Mouse (Mus musculus) limb, embryonic 14.5 days (tissue): ENCODE data around the gene Tcp1. TPM values are rescaled to one million over a fixed set of nuclear protein-coding genes. Genes with fewer than 3 reads are reported as not detected.

Experiments
- ATAC-seq: fragments of 200-750 bp; cut with Nextera tagmentation; 2 replicates; pipeline ENCODE4 v1.8.0; 2017; ENCODE audit warnings: low read depth, moderate number of reproducible peaks, moderate TSS enrichment; ENCODE audit not compliant: low FRiP score
- DNase-seq: peaks from one replicate; pipeline ENCODE4 v3.0.0-alpha.2; 2015; ENCODE audit warnings: low spot score
- H3K27ac ChIP-seq: fragments of 300-500 bp; sonication (generic); replicated peaks from 2 replicates; pipeline ENCODE4 v1.5.1; 2014; ENCODE audit warnings: low read depth, mild to moderate bottlenecking, low read length, moderate library complexity, mixed read lengths
- H3K27me3 ChIP-seq: fragments of 300-500 bp; sonication (generic); 2 replicates; pipeline ENCODE4 v1.6.1; 2014; ENCODE audit warnings: low read length, mixed read lengths; ENCODE audit not compliant: control insufficient read depth, insufficient read depth
- H3K36me3 ChIP-seq: fragments of 300-500 bp; sonication (generic); 2 replicates; pipeline ENCODE4 v1.6.1; 2014; ENCODE audit warnings: mild to moderate bottlenecking, low read length, moderate library complexity, mixed read lengths; ENCODE audit not compliant: control insufficient read depth, insufficient read depth
- H3K4me1 ChIP-seq: fragments of 300-500 bp; sonication (generic); 2 replicates; pipeline ENCODE4 v1.6.1; 2014; ENCODE audit warnings: antibody characterized with exemption, low read length, mixed read lengths; ENCODE audit not compliant: control insufficient read depth, insufficient read depth
- H3K4me2 ChIP-seq: fragments of 300-500 bp; sonication (generic); replicated peaks from 2 replicates; pipeline ENCODE4 v1.6.1; 2014; ENCODE audit warnings: low read depth, mild to moderate bottlenecking, low read length, moderate library complexity; ENCODE audit not compliant: severe bottlenecking
- H3K4me3 ChIP-seq: fragments of 300-500 bp; sonication (generic); replicated peaks from 2 replicates; pipeline ENCODE4 v1.5.1; 2014; ENCODE audit warnings: low read length
- H3K9ac ChIP-seq: fragments of 300-500 bp; sonication (generic); 2 replicates; pipeline ENCODE4 v1.6.1; 2014; ENCODE audit warnings: mild to moderate bottlenecking, low read depth, low read length, moderate library complexity; ENCODE audit not compliant: severe bottlenecking
- H3K9me3 ChIP-seq: fragments of 300-500 bp; sonication (generic); 2 replicates; pipeline ENCODE4 v1.6.1; 2016; ENCODE audit warnings: low read length; ENCODE audit not compliant: control insufficient read depth
- POLR2A ChIP-seq: fragments of 200-500 bp; IDR thresholded peaks from 2 replicates; pipeline ENCODE4 v1.8.0; 2012; ENCODE audit warnings: inconsistent platforms, mild to moderate bottlenecking, moderate library complexity, borderline replicate concordance; ENCODE audit not compliant: insufficient read depth, insufficient read length; ENCODE audit errors: extremely low read depth
- WGBS: fragments of 180-500 bp; shearing (Covaris S2); extraction: QIAGEN DNeasy Blood & Tissue Kit; methylation state at CpG from one replicate; pipeline ENCODE4 v1.1.7; 2014; 5-methylcytosine and 5-hydroxymethylcytosine counted together
- polyA plus RNA-seq, 2 experiments: library from polyadenylated mRNA; depleted of rRNA in 1 of 2; stranded (reverse) in 1 of 2; unstranded in 1 of 2; fragments of >200 nt; fragmentation: Nextera tagmentation in 1 of 2; extraction: Ambion mirVana in 1 of 2; gene quantifications; 2 replicates each; pipeline versions ENCODE4 v1.2.1 to v1.2.3; 2012 to 2014

Tcp1 gene
- polyA plus RNA-seq, 2 experiments, result 212 to 386 TPM

- no peaks in the 10 kb centered on the region for H3K36me3 ChIP-seq
- ATAC-seq (no peak), DNase-seq (no peak)
- no peak for TF ChIP-seq POLR2A
- H3K27me3 ChIP-seq, result no peaks in the 10 kb centered on the region
- H3K9me3 ChIP-seq, result no peaks in the 10 kb centered on the region
- peaks cover 13% of the 10 kb centered on the region for H3K4me1 ChIP-seq
- no peak within 1 kb of the TSS for H3K27ac ChIP-seq
- no peak within 1 kb of the TSS for H3K4me2 ChIP-seq
- 81% methylated on average over 5 of the region's 5 CpGs for WGBS
- H3K4me3 ChIP-seq, result no peak within 1 kb of the TSS
- H3K9ac ChIP-seq, result no peak within 1 kb of the TSS
Measured at GRCm38 (mm10) chr17:12875734-12876133, 39.8 kb upstream of the Tcp1 start, which contains the start of gene Mrgprh. Mrgprh (plus strand) TSS chr17:12876034.

GRCm38 (mm10) chr17:12880178-12880577, 35.3 kb upstream of the Tcp1 start:
- DNase-seq (peak; percentile 87), ATAC-seq (peak; percentile 81)
- Histone ChIP-seq H3K27me3 (no peaks in the 10 kb centered on the region), H3K4me1 (no peaks in the 10 kb centered on the region), H3K4me2 (peak overlapping the region; percentile 38), H3K9ac (0 out of 2 replicates have a peak overlapping the region, but pooled peaks have one; percentile 18), H3K4me3 (no peak overlapping the region), H3K36me3 (no peaks in the 10 kb centered on the region), H3K27ac (no peak overlapping the region), H3K9me3 (no peaks in the 10 kb centered on the region)
- 2% methylated on average over 14 of the region's 14 CpGs for WGBS
- TF ChIP-seq POLR2A, result no peak

- no peaks in the 10 kb centered on the region for H3K36me3 ChIP-seq
- DNase-seq, result no peak
- WGBS, result 86% methylated on average over 1 of the region's 1 CpGs
- H3K4me2 ChIP-seq, result no peak overlapping the region
- no peak for ATAC-seq
- H3K4me3 ChIP-seq, result no peak overlapping the region
- no peak overlapping the region for H3K27ac ChIP-seq
- no peak overlapping the region for H3K9ac ChIP-seq
- no peak for TF ChIP-seq POLR2A
- no peaks in the 10 kb centered on the region for H3K27me3 ChIP-seq
- no peaks in the 10 kb centered on the region for H3K9me3 ChIP-seq
- H3K4me1 ChIP-seq, result no peaks in the 10 kb centered on the region
Measured at GRCm38 (mm10) chr17:12881216-12881615, 34.3 kb upstream of the Tcp1 start.

GRCm38 (mm10) chr17:12886620-12887019, 28.9 kb upstream of the Tcp1 start:
- peak; percentile 41; the same call in 1 of the 2 replicates for ATAC-seq
- H3K27ac ChIP-seq, result no peak overlapping the region; the same call in 1 of the 2 replicates
- 26% methylated on average over 6 of the region's 6 CpGs for whole genome bisulfite sequencing

GRCm38 (mm10) chr17:12887021-12887775, 28.3 kb upstream of the Tcp1 start:
- DNase-seq (peak; percentile 75), ATAC-seq (no peak)
- peaks cover 4% of the 10 kb centered on the region for H3K4me1 ChIP-seq
- H3K9me3 ChIP-seq, result no peaks in the 10 kb centered on the region
- TF ChIP-seq POLR2A, result no peak
- H3K4me3 ChIP-seq, result no peak overlapping the region
- H3K4me2 ChIP-seq, result no peak overlapping the region
- H3K36me3 ChIP-seq, result peaks cover 17% of the 10 kb centered on the region
- H3K27me3 ChIP-seq, result no peaks in the 10 kb centered on the region
- H3K27ac ChIP-seq, result no peak overlapping the region; the same call in 1 of the 2 replicates
- 64% methylated on average over 15 of the region's 15 CpGs for WGBS
- H3K9ac ChIP-seq, result no peak overlapping the region

More at GRCm38 (mm10) chr17:12886620-12887019, 28.9 kb upstream of the Tcp1 start:
- Histone ChIP-seq H3K4me2 (no peak overlapping the region), H3K9me3 (no peaks in the 10 kb centered on the region), H3K27me3 (no peaks in the 10 kb centered on the region), H3K36me3 (peaks cover 17% of the 10 kb centered on the region), H3K4me1 (peaks cover 4% of the 10 kb centered on the region), H3K9ac (no peak overlapping the region), H3K4me3 (no peak overlapping the region)
- TF ChIP-seq POLR2A, result no peak
- DNase-seq, result no peak

- Histone ChIP-seq H3K9ac (no peak overlapping the region; the same call in 1 of the 2 replicates), H3K4me2 (no peak overlapping the region), H3K27ac (no peak overlapping the region), H3K4me3 (no peak overlapping the region), H3K9me3 (no peaks in the 10 kb centered on the region), H3K27me3 (no peaks in the 10 kb centered on the region), H3K36me3 (peaks cover 17% of the 10 kb centered on the region), H3K4me1 (peaks cover 4% of the 10 kb centered on the region)
- DNase-seq (no peak), ATAC-seq (no peak)
- no peak for TF ChIP-seq POLR2A
- WGBS, result 88% methylated on average over 4 of the region's 4 CpGs
Measured at GRCm38 (mm10) chr17:12891054-12891453, 24.4 kb upstream of the Tcp1 start.
